10 mouse cellular contexts compared by ENCODE assay signal in the genomic region with DNA sequence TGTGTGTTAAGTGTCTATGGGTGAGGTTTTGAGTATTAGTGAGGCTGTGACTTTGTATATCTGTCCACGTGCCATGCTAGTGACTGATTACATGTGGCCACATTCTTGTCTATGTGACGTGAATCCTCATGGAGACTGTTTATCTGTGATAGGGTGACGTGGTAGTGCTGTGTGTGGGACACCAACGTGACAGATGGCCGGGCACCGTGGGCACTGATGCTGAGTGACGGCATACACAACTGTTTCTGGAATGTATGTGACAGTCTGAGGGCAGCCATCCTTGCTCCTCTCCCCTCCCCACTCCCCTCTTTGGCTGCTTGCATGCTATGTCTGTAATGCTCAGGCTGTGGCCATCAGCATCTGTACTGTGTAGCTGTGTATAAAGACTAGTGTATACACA. TPM values are rescaled to one million over a fixed set of nuclear protein-coding genes. Genes with fewer than 3 reads are reported as not detected.
A peak's percentile ranks its signal among the peaks of the same experiment; 100 is the strongest.
DNase-seq lines count a peak whose midpoint lies in the region; ATAC-seq lines count a peak whose summit lies in the region.
"Had no signal": no experiment of that assay in that cellular context is flagged by ENCODE, and none has a peak within 500 bp of the region (broad histone marks: within the 10 kb centered on the region; RNA-seq: fewer than 3 reads in every experiment).

No protein-coding gene starts in this region.

- no peak for ATAC-seq in lung, embryonic 15.5 days (ENCODE audit: borderline replicate concordance, extremely low read depth, low FRiP score, low TSS enrichment)
- no peak for ATAC-seq in embryonic facial prominence, embryonic 13.5 days (ENCODE audit: insufficient number of reproducible peaks, insufficient read depth, low FRiP score, low TSS enrichment, low read depth)
- no peak for ATAC-seq in hindbrain, embryonic 13.5 days (ENCODE audit: low FRiP score)
- no peak for ATAC-seq in neural tube, embryonic 13.5 days (ENCODE audit: low read depth)

- peaks cover 50% of the 10 kb centered on the region for H3K4me1 ChIP-seq in lung, embryonic 15.5 days
- H3K4me1 ChIP-seq in embryonic facial prominence, embryonic 13.5 days: peaks cover 39% of the 10 kb centered on the region
- H3K4me1 ChIP-seq in hindbrain, embryonic 13.5 days (replicated peaks): peaks cover 48% of the 10 kb centered on the region
- H3K4me1 ChIP-seq in neural tube, embryonic 13.5 days (replicated peaks): peaks cover 54% of the 10 kb centered on the region

- no peak for DNase-seq in lung, postnatal 14 days
- no peak for DNase-seq in thymus, postnatal 25 days
- DNase-seq in kidney, adult 11 months: no peak
- DNase-seq: adrenal gland, postnatal 36 days; kidney, postnatal 14 days had no signal

- H3K27me3 ChIP-seq in lung, embryonic 15.5 days: no peaks in the 10 kb centered on the region
- H3K27me3 ChIP-seq in embryonic facial prominence, embryonic 13.5 days: no peaks in the 10 kb centered on the region
- no peaks in the 10 kb centered on the region for H3K27me3 ChIP-seq in hindbrain, embryonic 13.5 days
- no peaks in the 10 kb centered on the region for H3K27me3 ChIP-seq in neural tube, embryonic 13.5 days

- peak overlapping the region; percentile 84 for H3K4me2 ChIP-seq in lung, embryonic 15.5 days
- H3K4me2 ChIP-seq in embryonic facial prominence, embryonic 13.5 days: peak overlapping the region; percentile 89
- peak overlapping the region; percentile 76 for H3K4me2 ChIP-seq in hindbrain, embryonic 13.5 days
- H3K4me2 ChIP-seq in neural tube, embryonic 13.5 days: peak overlapping the region; percentile 93

- H3K4me3 ChIP-seq in lung, embryonic 15.5 days: peak overlapping the region; percentile 91
- peak overlapping the region; percentile 80; the same call in 1 of the 2 replicates for H3K4me3 ChIP-seq in embryonic facial prominence, embryonic 13.5 days
- H3K4me3 ChIP-seq in hindbrain, embryonic 13.5 days: peak overlapping the region; percentile 62
- H3K4me3 ChIP-seq in neural tube, embryonic 13.5 days: peak overlapping the region; percentile 75

- H3K9me3 ChIP-seq in lung, embryonic 15.5 days: no peaks in the 10 kb centered on the region
- H3K9me3 ChIP-seq in embryonic facial prominence, embryonic 13.5 days: no peaks in the 10 kb centered on the region
- no peaks in the 10 kb centered on the region for H3K9me3 ChIP-seq in hindbrain, embryonic 13.5 days
- no peaks in the 10 kb centered on the region for H3K9me3 ChIP-seq in neural tube, embryonic 13.5 days

- no peak overlapping the region for H3K9ac ChIP-seq in lung, embryonic 15.5 days
- H3K9ac ChIP-seq in embryonic facial prominence, embryonic 13.5 days: 0 out of 2 replicates have a peak overlapping the region, but pooled peaks have one; percentile 91
- peak overlapping the region; percentile 91 for H3K9ac ChIP-seq in hindbrain, embryonic 13.5 days
- peak overlapping the region; percentile 97 for H3K9ac ChIP-seq in neural tube, embryonic 13.5 days
- H3K9ac ChIP-seq: liver, embryonic 14.5 days had no signal

- no peak overlapping the region for H3K27ac ChIP-seq in lung, embryonic 15.5 days
- H3K27ac ChIP-seq in embryonic facial prominence, embryonic 13.5 days: no peak overlapping the region
- H3K27ac ChIP-seq in hindbrain, embryonic 13.5 days: peak overlapping the region; percentile 30; the same call in 1 of the 2 replicates
- no peak overlapping the region for H3K27ac ChIP-seq in neural tube, embryonic 13.5 days (replicated peaks)
- H3K27ac ChIP-seq: liver, embryonic 14.5 days had no signal

- H3K36me3 ChIP-seq in lung, embryonic 15.5 days: peaks cover 21% of the 10 kb centered on the region
- peaks cover 43% of the 10 kb centered on the region for H3K36me3 ChIP-seq in embryonic facial prominence, embryonic 13.5 days
- peaks cover 41% of the 10 kb centered on the region for H3K36me3 ChIP-seq in hindbrain, embryonic 13.5 days
- peaks cover 44% of the 10 kb centered on the region for H3K36me3 ChIP-seq in neural tube, embryonic 13.5 days

- WGBS in lung, embryonic 15.5 days: 39% methylated on average over 7 of the region's 7 CpGs
- 86% methylated on average over 7 of the region's 7 CpGs for WGBS in embryonic facial prominence, embryonic 13.5 days
- 33% methylated on average over 7 of the region's 7 CpGs for WGBS in hindbrain, embryonic 13.5 days
- 49% methylated on average over 7 of the region's 7 CpGs for WGBS in neural tube, embryonic 13.5 days

RNA-seq across cellular contexts. Expression of gene Numbl, which starts 2.6 kb away (rescaled TPM):
- polyA plus RNA-seq in lung, embryonic 15.5 days (2015; fragmentation: Nextera tagmentation; extraction: Ambion mirVana): 23.6 and 23.8 TPM in 2 replicates
- polyA plus RNA-seq in embryonic facial prominence, embryonic 13.5 days (2015; fragmentation: Nextera tagmentation; extraction: Ambion mirVana): 33.8 and 35.7 TPM in 2 replicates
- 48.4 and 49.6 TPM in 2 replicates for polyA plus RNA-seq in hindbrain, embryonic 13.5 days (2015; fragmentation: Nextera tagmentation; extraction: Ambion mirVana)
- 52.8 and 55.3 TPM in 2 replicates for polyA plus RNA-seq in neural tube, embryonic 13.5 days (2015; fragmentation: Nextera tagmentation; extraction: Ambion mirVana)

RNA-seq across cellular contexts. Expression of gene Coq8b, which starts 28.0 kb away (rescaled TPM):
- 20.3 and 20.4 TPM in 2 replicates for polyA plus RNA-seq in lung, embryonic 15.5 days (2015; fragmentation: Nextera tagmentation; extraction: Ambion mirVana)
- 19.0 and 20.5 TPM in 2 replicates for polyA plus RNA-seq in embryonic facial prominence, embryonic 13.5 days (2015; fragmentation: Nextera tagmentation; extraction: Ambion mirVana)
- polyA plus RNA-seq in hindbrain, embryonic 13.5 days (2015; fragmentation: Nextera tagmentation; extraction: Ambion mirVana): 23.8 and 24.9 TPM in 2 replicates
- 22.2 and 22.6 TPM in 2 replicates for polyA plus RNA-seq in neural tube, embryonic 13.5 days (2015; fragmentation: Nextera tagmentation; extraction: Ambion mirVana)

RNA-seq across cellular contexts. Expression of gene Itpkc, which starts 32.4 kb away (rescaled TPM):
- 5.1 and 5.4 TPM in 2 replicates for polyA plus RNA-seq in lung, embryonic 15.5 days (2015; fragmentation: Nextera tagmentation; extraction: Ambion mirVana)
- 5.7 and 8.3 TPM in 2 replicates for polyA plus RNA-seq in embryonic facial prominence, embryonic 13.5 days (2015; fragmentation: Nextera tagmentation; extraction: Ambion mirVana)
- polyA plus RNA-seq in hindbrain, embryonic 13.5 days (2015; fragmentation: Nextera tagmentation; extraction: Ambion mirVana): 6.1 and 6.5 TPM in 2 replicates
- 5.1 and 7.5 TPM in 2 replicates for polyA plus RNA-seq in neural tube, embryonic 13.5 days (2015; fragmentation: Nextera tagmentation; extraction: Ambion mirVana)
